Mouse (Mus musculus) hindlimb bud, embryonic 11.5 days (tissue): ENCODE measurements around the gene Magi2.
"Not testable (repeated sequence)": the region's sequence is repeated elsewhere in the genome, so short reads cannot be mapped to it uniquely, and the experiment has no call there.

Experiments
- DNase-seq: peaks from one replicate; pipeline ENCODE4 v3.0.0-alpha.2; 2012; ENCODE audit warnings: low read depth, low spot score; ENCODE audit errors: extremely low spot score

Magi2 gene

GRCm38 (mm10) chr5:19414556-19414955 lies 187.7 kb downstream of the Magi2 start:
- no peak for DNase-seq

- DNase-seq: no peak
Measured at GRCm38 (mm10) chr5:19429290-19429689, 202.5 kb downstream of the Magi2 start.

DNA sequence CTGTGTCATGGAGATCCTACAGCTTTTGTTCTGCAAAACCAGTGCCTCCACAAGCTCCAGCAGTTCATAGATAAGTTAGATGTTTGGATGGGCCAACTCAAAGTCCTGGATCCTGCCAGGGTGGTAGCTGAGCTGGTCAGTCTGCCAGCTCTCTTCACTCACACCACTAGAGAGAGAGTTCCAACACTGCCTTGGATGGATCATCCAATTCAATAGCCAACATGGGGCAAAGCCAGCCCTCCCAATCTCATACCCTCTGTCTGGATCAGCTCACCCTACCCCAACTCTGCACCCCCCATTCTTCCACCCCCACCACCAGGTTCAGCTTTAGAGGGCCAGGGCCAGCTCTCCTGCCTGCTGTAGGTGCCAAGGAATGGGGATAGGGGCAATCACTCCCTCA lies 235.7 kb downstream of the Magi2 start:
- no peak for DNase-seq

GRCm38 (mm10) chr5:19465383-19465782 lies 238.5 kb downstream of the Magi2 start:
- no peak for DNase-seq

DNA sequence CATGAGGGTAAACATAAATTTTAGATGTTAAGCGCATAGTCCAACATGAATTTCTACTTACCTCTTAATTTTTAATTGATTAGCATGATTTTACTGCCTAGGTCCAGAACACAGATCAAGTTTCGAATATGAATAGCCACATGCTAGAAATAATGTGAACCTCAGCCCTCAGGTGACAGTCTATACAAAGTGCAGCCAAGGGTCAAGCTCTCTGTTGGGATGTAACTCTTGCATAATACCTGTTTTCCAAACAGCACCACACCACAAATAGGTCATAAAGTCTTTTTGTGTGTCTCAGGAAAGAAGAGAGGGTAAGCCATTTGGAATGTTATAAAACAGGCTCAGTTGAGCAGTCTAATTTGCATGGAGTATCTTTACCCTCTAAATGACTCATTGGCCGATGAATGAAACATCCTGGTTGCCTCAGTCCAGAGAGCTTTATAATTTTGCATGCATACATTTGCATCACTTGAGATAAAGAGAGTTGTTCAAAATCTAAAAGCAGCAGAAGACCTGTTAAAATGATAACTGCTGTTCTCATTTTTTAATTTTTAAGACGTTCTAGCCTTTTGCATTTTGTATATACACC lies 246.1 kb downstream of the Magi2 start:
- DNase-seq: no peak

- DNase-seq: no peak
Measured at GRCm38 (mm10) chr5:19482981-19483380, 256.1 kb downstream of the Magi2 start.

- DNase-seq: no peak
Measured at GRCm38 (mm10) chr5:19487947-19488346, 261.1 kb downstream of the Magi2 start.

GRCm38 (mm10) chr5:19501005-19501404 lies 274.2 kb downstream of the Magi2 start:
- DNase-seq: no peak

DNA sequence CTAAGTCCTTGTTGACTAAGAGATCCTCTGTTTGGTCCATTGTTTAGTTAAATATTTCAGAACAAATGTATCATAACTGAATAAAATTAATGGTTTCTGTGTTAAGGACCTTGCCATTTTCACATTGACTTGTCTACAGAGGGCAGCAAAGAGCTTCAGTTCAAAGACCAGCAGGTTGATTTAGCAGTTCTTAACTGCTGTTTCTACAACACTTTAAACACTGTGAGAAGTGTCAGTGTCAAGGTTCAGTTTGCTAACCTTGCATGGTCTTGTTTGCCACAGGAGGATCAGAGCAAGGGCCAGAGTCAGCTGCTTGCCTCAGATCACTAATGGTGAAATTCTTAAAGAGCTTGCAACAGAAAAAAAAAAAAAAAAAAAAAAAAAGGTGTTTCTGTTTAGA lies 295.3 kb downstream of the Magi2 start:
- peak; percentile 18 for DNase-seq

DNA sequence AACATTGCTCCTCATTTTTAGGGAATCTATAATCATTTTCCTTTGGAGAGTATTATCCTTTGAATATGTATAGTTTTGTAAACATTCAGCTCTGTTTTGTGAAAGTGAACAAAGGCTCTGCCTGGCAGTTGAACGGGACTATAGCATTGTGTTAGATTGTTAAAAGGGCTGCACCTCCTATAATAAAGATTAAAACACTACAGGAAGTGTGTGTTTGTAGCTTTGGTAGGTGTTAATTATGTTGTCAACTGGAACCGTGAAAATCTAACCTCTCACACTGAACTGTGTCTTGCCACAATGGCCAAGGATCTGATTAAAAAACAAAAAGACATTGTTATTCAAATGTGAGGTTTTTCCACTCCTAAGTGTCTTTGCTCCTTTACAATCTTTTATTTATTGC lies 312.5 kb downstream of the Magi2 start:
- no peak for DNase-seq

- no peak for DNase-seq
Measured at GRCm38 (mm10) chr5:19546424-19546823, 319.6 kb downstream of the Magi2 start.

DNA sequence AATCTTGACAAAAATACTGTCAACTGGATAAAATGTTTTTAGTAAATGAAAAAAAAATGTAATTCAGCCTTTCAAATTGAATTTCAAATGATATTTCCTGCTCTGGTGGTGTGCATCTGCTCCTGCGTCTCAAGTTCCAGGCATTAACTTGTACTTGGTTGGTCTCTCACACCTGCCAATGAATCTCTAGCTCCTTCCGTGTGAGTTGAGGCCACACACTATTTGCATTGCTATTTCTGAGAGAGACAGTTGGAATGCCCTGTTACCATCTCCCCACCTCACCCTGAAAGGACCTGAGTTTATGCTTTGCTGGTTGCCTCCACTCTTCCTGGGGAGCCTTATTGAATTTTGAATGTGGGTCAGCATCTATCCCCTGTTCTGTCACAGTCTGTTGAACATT lies 320.1 kb downstream of the Magi2 start:
- DNase-seq: no peak

DNA sequence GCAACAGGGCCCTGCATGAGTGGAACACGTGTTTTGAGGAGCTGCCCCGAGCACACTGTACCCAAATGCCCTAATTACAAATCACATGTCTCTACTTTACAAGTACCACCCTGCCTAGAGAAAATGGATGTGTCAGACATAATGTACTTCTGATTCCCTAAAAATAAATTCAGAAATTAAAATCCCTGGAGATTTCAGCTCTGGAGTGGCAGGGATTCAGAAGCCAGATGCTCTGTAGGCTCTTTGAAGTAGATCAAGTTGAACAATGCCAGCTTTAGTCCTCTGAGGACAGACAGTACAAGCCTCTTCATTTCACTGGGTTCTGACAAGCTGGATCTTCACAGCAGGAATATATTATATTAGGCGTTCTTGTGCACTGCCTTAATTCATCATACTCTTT lies 326.7 kb downstream of the Magi2 start:
- DNase-seq: no peak

DNA sequence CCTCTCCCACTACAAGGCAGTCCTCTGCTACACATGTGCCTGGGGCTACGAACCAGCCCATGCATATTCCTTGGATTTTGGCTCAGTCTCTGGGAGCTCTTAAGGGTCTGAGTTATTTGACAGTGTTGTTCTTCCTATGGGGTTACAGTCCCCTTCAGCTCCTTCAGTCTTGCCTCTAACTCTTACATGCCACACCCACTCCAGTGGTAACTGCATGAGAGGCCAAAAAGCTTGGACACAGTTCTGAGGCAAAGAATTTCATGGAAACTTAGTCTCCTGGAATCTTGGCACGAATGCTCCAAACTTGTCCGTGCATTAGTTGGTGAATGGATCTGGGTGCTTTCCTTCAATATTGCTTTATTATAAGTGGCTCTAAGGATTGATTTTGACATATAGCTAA lies 338.8 kb downstream of the Magi2 start:
- no peak for DNase-seq

GRCm38 (mm10) chr5:19566136-19566535 lies 339.3 kb downstream of the Magi2 start:
- DNase-seq: not testable (repeated sequence)

- DNase-seq: no peak
Measured at GRCm38 (mm10) chr5:19607700-19608099, 380.9 kb downstream of the Magi2 start.

GRCm38 (mm10) chr5:19611788-19612187 lies 385.0 kb downstream of the Magi2 start:
- no peak for DNase-seq

DNA sequence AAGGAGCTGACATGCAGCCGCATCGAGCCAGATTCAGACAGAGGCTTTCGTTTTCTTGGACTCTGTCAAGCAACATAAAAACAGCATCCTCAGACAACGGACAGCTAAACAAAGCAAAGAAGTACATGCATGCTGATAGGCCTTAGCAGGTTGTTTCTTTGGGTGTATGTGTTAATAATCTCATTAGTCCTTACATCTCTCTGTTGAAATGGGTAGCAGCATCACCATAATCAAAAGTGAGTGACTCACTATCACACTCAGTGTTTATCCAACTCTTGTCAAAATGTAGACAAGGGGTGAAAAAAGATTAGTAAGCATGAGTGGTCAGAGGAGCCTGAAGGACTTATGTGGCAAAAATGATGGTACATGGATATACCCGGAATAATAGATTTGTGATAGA lies 394.8 kb downstream of the Magi2 start:
- no peak for DNase-seq

DNA sequence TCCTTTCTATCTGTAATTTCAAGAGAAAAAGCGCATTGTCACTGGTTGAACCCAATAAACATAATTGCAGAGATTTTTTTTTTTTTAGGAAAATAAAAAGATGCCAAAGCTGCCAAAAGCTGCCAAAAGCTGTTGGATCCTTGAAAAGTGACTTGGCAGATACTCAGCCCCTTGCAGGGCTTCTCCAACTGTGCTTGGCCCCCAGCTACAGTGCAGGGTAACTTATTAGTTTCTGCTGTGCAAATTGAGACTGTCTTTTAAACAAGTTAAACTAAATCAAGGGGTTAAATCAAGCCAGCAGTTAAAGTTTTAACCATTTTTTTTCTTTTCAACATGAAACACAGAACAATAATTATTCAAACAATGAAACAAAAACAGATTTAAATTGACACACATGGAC lies 407.1 kb downstream of the Magi2 start:
- DNase-seq: no peak

- DNase-seq: no peak
Measured at GRCm38 (mm10) chr5:19637789-19638188, 411.0 kb downstream of the Magi2 start.

GRCm38 (mm10) chr5:19655986-19656385 lies 429.1 kb downstream of the Magi2 start:
- no peak for DNase-seq

- DNase-seq: no peak
Measured at GRCm38 (mm10) chr5:19666416-19666815, 439.6 kb downstream of the Magi2 start.

DNA sequence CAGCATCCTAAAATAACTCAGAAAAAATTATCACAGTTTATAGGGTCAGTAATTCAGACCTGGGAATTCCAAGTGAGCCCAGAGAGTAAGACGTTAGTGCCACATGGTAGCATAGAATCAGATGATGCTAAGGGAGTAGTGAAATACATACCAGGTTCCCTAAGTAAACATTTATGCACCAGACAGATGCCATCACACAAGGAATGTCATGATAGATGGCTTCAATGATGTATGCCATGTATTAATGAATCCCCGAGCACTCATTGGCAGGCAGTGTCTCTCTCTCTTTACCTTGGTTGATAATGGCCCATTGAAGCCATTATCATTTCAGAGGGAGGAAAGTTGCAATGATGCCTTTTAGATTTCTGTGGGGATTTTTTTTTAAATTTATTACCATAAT lies 490.5 kb downstream of the Magi2 start:
- DNase-seq: no peak

- DNase-seq: no peak
Measured at GRCm38 (mm10) chr5:19726277-19726676, 499.4 kb downstream of the Magi2 start.
